20 mouse cellular contexts compared by ENCODE assay signal in the genomic region with DNA sequence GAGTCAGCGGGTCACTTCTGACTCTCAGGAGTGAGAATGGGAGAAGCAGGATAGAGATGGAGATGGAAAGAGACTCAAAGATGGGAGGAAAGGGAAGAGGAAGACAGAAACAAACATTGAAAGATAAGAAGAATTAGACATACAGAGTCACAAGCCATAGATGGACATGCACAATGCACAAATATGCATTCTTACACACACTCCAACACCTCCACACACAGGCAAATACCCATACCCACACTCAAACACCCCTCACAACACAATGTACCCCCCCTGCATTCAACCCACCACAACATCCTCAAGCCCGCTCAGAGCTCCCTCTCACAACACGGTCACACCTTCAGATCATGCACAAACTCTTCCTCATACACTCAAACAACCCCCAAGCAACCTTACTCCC.
A peak's percentile ranks its signal among the peaks of the same experiment; 100 is the strongest.
DNase-seq lines count a peak whose midpoint lies in the region; ATAC-seq and TF ChIP-seq lines count a peak whose summit lies in the region.
"Had no signal": no experiment of that assay in that cellular context is flagged by ENCODE, and none has a peak within 500 bp of the region (broad histone marks: within the 10 kb centered on the region; RNA-seq: fewer than 3 reads in every experiment).

No protein-coding gene starts in this region.

- H3K4me1 ChIP-seq in forebrain, embryonic 12.5 days, result peaks cover 27% of the 10 kb centered on the region
- peaks cover 7% of the 10 kb centered on the region; the same call in 1 of the 2 replicates for H3K4me1 ChIP-seq in forebrain, postnatal 0 days (ENCODE audit: insufficient read depth)
- peaks cover 17% of the 10 kb centered on the region for H3K4me1 ChIP-seq in hindbrain, embryonic 12.5 days
- H3K4me1 ChIP-seq in midbrain, embryonic 12.5 days, result peaks cover 28% of the 10 kb centered on the region
- H3K4me1 ChIP-seq in neural tube, embryonic 15.5 days, result peaks cover 13% of the 10 kb centered on the region
- H3K4me1 ChIP-seq: heart, embryonic 15.5 days; limb, embryonic 12.5 days; liver, embryonic 12.5 days had no signal

- 55% methylated on average over 3 of the region's 3 CpGs for WGBS in forebrain, embryonic 12.5 days
- WGBS in forebrain, postnatal 0 days, result 50% methylated on average over 3 of the region's 3 CpGs
- WGBS in hindbrain, embryonic 12.5 days, result 48% methylated on average over 3 of the region's 3 CpGs
- WGBS in midbrain, embryonic 12.5 days, result 65% methylated on average over 3 of the region's 3 CpGs
- 58% methylated on average over 3 of the region's 3 CpGs for WGBS in neural tube, embryonic 15.5 days

- no peaks in the 10 kb centered on the region for H3K9me3 ChIP-seq in forebrain, embryonic 12.5 days
- H3K9me3 ChIP-seq in forebrain, postnatal 0 days (ENCODE audit: low read length), result no peaks in the 10 kb centered on the region
- H3K9me3 ChIP-seq in hindbrain, embryonic 12.5 days (replicated peaks), result no peaks in the 10 kb centered on the region
- H3K9me3 ChIP-seq in midbrain, embryonic 12.5 days, result no peaks in the 10 kb centered on the region
- no peaks in the 10 kb centered on the region for H3K9me3 ChIP-seq in neural tube, embryonic 15.5 days (replicated peaks)
- H3K9me3 ChIP-seq: limb, embryonic 12.5 days had no signal

- no peaks in the 10 kb centered on the region for H3K36me3 ChIP-seq in forebrain, embryonic 12.5 days (replicated peaks)
- no peaks in the 10 kb centered on the region for H3K36me3 ChIP-seq in forebrain, postnatal 0 days (ENCODE audit: insufficient read depth)
- no peaks in the 10 kb centered on the region for H3K36me3 ChIP-seq in hindbrain, embryonic 12.5 days
- no peaks in the 10 kb centered on the region for H3K36me3 ChIP-seq in midbrain, embryonic 12.5 days
- H3K36me3 ChIP-seq in neural tube, embryonic 15.5 days, result no peaks in the 10 kb centered on the region
- H3K36me3 ChIP-seq: G1E; heart, embryonic 15.5 days; limb, embryonic 12.5 days; liver, embryonic 12.5 days had no signal

- ATAC-seq in forebrain, embryonic 12.5 days (ENCODE audit: low FRiP score), result peak; percentile 11; the same call in 1 of the 2 replicates
- no peak for ATAC-seq in forebrain, postnatal 0 days
- peak; percentile 49 for ATAC-seq in hindbrain, embryonic 12.5 days (ENCODE audit: low FRiP score)
- ATAC-seq in midbrain, embryonic 12.5 days (ENCODE audit: low FRiP score, low read depth), result 0 out of 2 replicates have a peak, but pooled peaks have one; percentile 16
- no peak for ATAC-seq in neural tube, embryonic 15.5 days (ENCODE audit: low FRiP score)
- ATAC-seq: activated CD4-positive, CD25-positive, alpha-beta regulatory T cell, adult 4 months; intestine, postnatal 0 days; liver, embryonic 12.5 days had no signal

- DNase-seq in forebrain, postnatal 0 days, result no peak
- DNase-seq in spleen, adult 12 weeks (ENCODE audit: low spot score), result no peak
- no peak for DNase-seq in heart, postnatal 4 days
- DNase-seq: adrenal gland, postnatal 10 days; cerebellum, adult 9-11 months; gastrocnemius, postnatal 25 days; lung, adult 2 months; lung, postnatal 36 days; right cerebral cortex, postnatal 4 days; thymus, postnatal 14 days had no signal

- no peak overlapping the region for H3K4me3 ChIP-seq in forebrain, embryonic 12.5 days (replicated peaks)
- no peak overlapping the region for H3K4me3 ChIP-seq in forebrain, postnatal 0 days (ENCODE audit: low read depth, low read length)
- H3K4me3 ChIP-seq in hindbrain, embryonic 12.5 days, result no peak overlapping the region
- no peak overlapping the region for H3K4me3 ChIP-seq in midbrain, embryonic 12.5 days
- H3K4me3 ChIP-seq in neural tube, embryonic 15.5 days (replicated peaks), result no peak overlapping the region
- H3K4me3 ChIP-seq: heart, embryonic 15.5 days; limb, embryonic 12.5 days; liver, embryonic 12.5 days had no signal

- H3K4me2 ChIP-seq in forebrain, embryonic 12.5 days, result no peak overlapping the region
- H3K4me2 ChIP-seq in forebrain, postnatal 0 days (ENCODE audit: low read depth), result no peak overlapping the region
- H3K4me2 ChIP-seq in hindbrain, embryonic 12.5 days (replicated peaks), result no peak overlapping the region
- H3K4me2 ChIP-seq in midbrain, embryonic 12.5 days (replicated peaks), result no peak overlapping the region; the same call in 1 of the 2 replicates
- no peak overlapping the region for H3K4me2 ChIP-seq in neural tube, embryonic 15.5 days
- H3K4me2 ChIP-seq: heart, embryonic 15.5 days; limb, embryonic 12.5 days; liver, embryonic 12.5 days had no signal

- no peak overlapping the region for H3K9ac ChIP-seq in forebrain, embryonic 12.5 days
- no peak overlapping the region for H3K9ac ChIP-seq in forebrain, postnatal 0 days
- H3K9ac ChIP-seq in hindbrain, embryonic 12.5 days, result no peak overlapping the region
- H3K9ac ChIP-seq in midbrain, embryonic 12.5 days (replicated peaks), result no peak overlapping the region
- H3K9ac ChIP-seq in neural tube, embryonic 15.5 days (replicated peaks), result no peak overlapping the region
- H3K9ac ChIP-seq: heart, embryonic 15.5 days; limb, embryonic 12.5 days; liver, embryonic 12.5 days had no signal

- no peak for TF ChIP-seq CTCF in forebrain, postnatal 0 days (IDR thresholded peaks at IDR 0.05; ENCODE audit: low read depth)

- peak overlapping the region; percentile 83 for H3K27ac ChIP-seq in forebrain, embryonic 12.5 days
- no peak overlapping the region for H3K27ac ChIP-seq in forebrain, postnatal 0 days (ENCODE audit: low read depth, low read length)
- H3K27ac ChIP-seq in hindbrain, embryonic 12.5 days, result peak overlapping the region; percentile 73
- H3K27ac ChIP-seq in midbrain, embryonic 12.5 days (replicated peaks), result peak overlapping the region; percentile 63
- peak overlapping the region; percentile 45 for H3K27ac ChIP-seq in neural tube, embryonic 15.5 days (replicated peaks)
- H3K27ac ChIP-seq: heart, embryonic 15.5 days; limb, embryonic 12.5 days; liver, embryonic 12.5 days had no signal

- H3K27me3 ChIP-seq in forebrain, embryonic 12.5 days, result no peaks in the 10 kb centered on the region
- no peaks in the 10 kb centered on the region for H3K27me3 ChIP-seq in forebrain, postnatal 0 days (ENCODE audit: insufficient read depth, low read length)
- peaks cover 5% of the 10 kb centered on the region; the same call in 1 of the 2 replicates for H3K27me3 ChIP-seq in hindbrain, embryonic 12.5 days
- H3K27me3 ChIP-seq in midbrain, embryonic 12.5 days, result no peaks in the 10 kb centered on the region; the same call in 1 of the 2 replicates
- H3K27me3 ChIP-seq in neural tube, embryonic 15.5 days (replicated peaks), result no peaks in the 10 kb centered on the region
- H3K27me3 ChIP-seq: heart, embryonic 15.5 days; limb, embryonic 12.5 days; liver, embryonic 12.5 days had no signal

Comparison
In these comparisons a context has a peak if more than half of its experiments do, and no peak if none do; other contexts are left out.
1. ATAC-seq: peak in forebrain, embryonic 12.5 days (single experiment), hindbrain, embryonic 12.5 days (single experiment) and midbrain, embryonic 12.5 days (single experiment); none in forebrain, postnatal 0 days (single experiment) and neural tube, embryonic 15.5 days (single experiment).